Mouse (Mus musculus) midbrain, embryonic 10.5 days (tissue): ENCODE results near the gene Lrba. TPM values are rescaled to one million over a fixed set of nuclear protein-coding genes. Genes with fewer than 3 reads are reported as not detected.

Source experiments
- DNase-seq: peaks from one replicate; pipeline ENCODE4 v3.0.0-alpha.2; 2017; ENCODE audit warnings: low spot score
- H3K27ac ChIP-seq: fragments of 300-500 bp; sonication (generic); replicated peaks from 2 replicates; pipeline ENCODE4 v1.5.1; 2016; ENCODE audit warnings: mild to moderate bottlenecking
- H3K27me3 ChIP-seq: fragments of 300-500 bp; sonication (generic); 2 replicates; pipeline ENCODE4 v1.6.1; 2016; ENCODE audit warnings: low read depth, mild to moderate bottlenecking; ENCODE audit not compliant: poor library complexity, severe bottlenecking
- H3K36me3 ChIP-seq: fragments of 300-500 bp; sonication (generic); 2 replicates; pipeline ENCODE4 v1.6.1; 2016; ENCODE audit warnings: mild to moderate bottlenecking, moderate library complexity
- H3K4me1 ChIP-seq: fragments of 300-500 bp; sonication (generic); 2 replicates; pipeline ENCODE4 v1.6.1; 2016
- H3K4me3 ChIP-seq: fragments of 300-500 bp; sonication (generic); 2 replicates; pipeline ENCODE4 v1.5.1; 2016; ENCODE audit warnings: mild to moderate bottlenecking, moderate library complexity
- H3K9me3 ChIP-seq: fragments of 300-500 bp; sonication (generic); replicated peaks from 2 replicates; pipeline ENCODE4 v1.6.1; 2016; ENCODE audit warnings: mild to moderate bottlenecking
- WGBS: fragments of 180-500 bp; shearing (Covaris S2); methylation state at CpG from one replicate; pipeline ENCODE4 v1.1.7; 2016; 5-methylcytosine and 5-hydroxymethylcytosine counted together
- polyA plus RNA-seq: library from polyadenylated mRNA; unstranded; fragments of >200 nt; fragmentation: Nextera tagmentation; extraction: Ambion mirVana; gene quantifications from 2 replicates; pipeline ENCODE4 v1.2.1, GENCODE M21; 2016

The Lrba gene
- polyA plus RNA-seq, 1 experiment from 2014 or later: 3.6 TPM

GRCm38 (mm10) chr3:86689305-86689704 lies 464.8 kb downstream of the Lrba start:
- H3K4me3 ChIP-seq: peak overlapping the region; percentile 32
- H3K9me3 ChIP-seq: no peaks in the 10 kb centered on the region
- WGBS: 13% methylated on average over 7 of the region's 7 CpGs
- DNase-seq: peak; percentile 45
- H3K27me3 ChIP-seq: peaks cover 34% of the 10 kb centered on the region
- peaks cover 27% of the 10 kb centered on the region for H3K4me1 ChIP-seq
- H3K27ac ChIP-seq: peak overlapping the region; percentile 55
- no peaks in the 10 kb centered on the region for H3K36me3 ChIP-seq

GRCm38 (mm10) chr3:86692779-86693178 lies 468.3 kb downstream of the Lrba start:
- no peaks in the 10 kb centered on the region for H3K9me3 ChIP-seq
- no peaks in the 10 kb centered on the region for H3K36me3 ChIP-seq
- no peak for DNase-seq
- peaks cover 64% of the 10 kb centered on the region for H3K27me3 ChIP-seq
- no peak overlapping the region for H3K4me3 ChIP-seq
- H3K4me1 ChIP-seq: peaks cover 23% of the 10 kb centered on the region
- no peak overlapping the region for H3K27ac ChIP-seq

GRCm38 (mm10) chr3:86693553-86693952 lies 469.1 kb downstream of the Lrba start:
- Histone ChIP-seq H3K4me1 (peaks cover 19% of the 10 kb centered on the region), H3K36me3 (no peaks in the 10 kb centered on the region), H3K27me3 (peaks cover 71% of the 10 kb centered on the region), H3K4me3 (no peak overlapping the region), H3K9me3 (no peaks in the 10 kb centered on the region), H3K27ac (no peak overlapping the region)
- DNase-seq: no peak
- WGBS: 87% methylated on average over 7 of the region's 7 CpGs

- DNase-seq: no peak
- WGBS: 81% methylated on average over 2 of the region's 2 CpGs
- peaks cover 76% of the 10 kb centered on the region for H3K27me3 ChIP-seq
Observed at GRCm38 (mm10) chr3:86698947-86699346, 474.5 kb downstream of the Lrba start.

GRCm38 (mm10) chr3:86701163-86701563 lies 476.7 kb downstream of the Lrba start:
- peak; percentile 68 for DNase-seq
- Histone ChIP-seq H3K4me3 (peak overlapping the region; percentile 5; the same call in 1 of the 2 replicates), H3K36me3 (no peaks in the 10 kb centered on the region), H3K4me1 (peaks cover 58% of the 10 kb centered on the region), H3K27me3 (peaks cover 79% of the 10 kb centered on the region), H3K9me3 (no peaks in the 10 kb centered on the region), H3K27ac (peak overlapping the region; percentile 78)
- WGBS: 7% methylated on average over 1 of the region's 1 CpGs

More at GRCm38 (mm10) chr3:86698947-86699346, 474.5 kb downstream of the Lrba start:
- H3K4me3 ChIP-seq: no peak overlapping the region
- no peaks in the 10 kb centered on the region for H3K36me3 ChIP-seq
- no peak overlapping the region for H3K27ac ChIP-seq
- H3K9me3 ChIP-seq: no peaks in the 10 kb centered on the region
- H3K4me1 ChIP-seq: peaks cover 43% of the 10 kb centered on the region

- H3K36me3 ChIP-seq: no peaks in the 10 kb centered on the region
- H3K4me3 ChIP-seq: no peak overlapping the region
- no peak overlapping the region for H3K27ac ChIP-seq
- 52% methylated on average over 4 of the region's 4 CpGs for whole genome bisulfite sequencing
- DNase-seq: no peak
- no peaks in the 10 kb centered on the region for H3K9me3 ChIP-seq
- H3K27me3 ChIP-seq: peaks cover 42% of the 10 kb centered on the region
- H3K4me1 ChIP-seq: peaks cover 50% of the 10 kb centered on the region
Observed at GRCm38 (mm10) chr3:86709472-86709871, 485.0 kb downstream of the Lrba start.

GRCm38 (mm10) chr3:86711530-86711929 lies 487.1 kb downstream of the Lrba start:
- Histone ChIP-seq H3K27ac (no peak overlapping the region), H3K4me3 (no peak overlapping the region), H3K36me3 (no peaks in the 10 kb centered on the region), H3K27me3 (peaks cover 35% of the 10 kb centered on the region), H3K9me3 (no peaks in the 10 kb centered on the region), H3K4me1 (peaks cover 44% of the 10 kb centered on the region)
- WGBS: 65% methylated on average over 1 of the region's 1 CpGs
- no peak for DNase-seq

GRCm38 (mm10) chr3:86712758-86713157 lies 488.3 kb downstream of the Lrba start:
- no peak for DNase-seq
- Histone ChIP-seq H3K27me3 (peaks cover 25% of the 10 kb centered on the region), H3K36me3 (no peaks in the 10 kb centered on the region), H3K27ac (peak overlapping the region; percentile 63; the same call in 1 of the 2 replicates), H3K9me3 (no peaks in the 10 kb centered on the region), H3K4me1 (peaks cover 37% of the 10 kb centered on the region), H3K4me3 (no peak overlapping the region)
- WGBS: 33% methylated on average over 3 of the region's 3 CpGs

GRCm38 (mm10) chr3:86714446-86714845 lies 490.0 kb downstream of the Lrba start:
- peaks cover 21% of the 10 kb centered on the region for H3K27me3 ChIP-seq
- no peaks in the 10 kb centered on the region for H3K9me3 ChIP-seq
- H3K4me1 ChIP-seq: peaks cover 42% of the 10 kb centered on the region
- H3K27ac ChIP-seq: no peak overlapping the region
- H3K4me3 ChIP-seq: no peak overlapping the region
- WGBS: 75% methylated on average over 2 of the region's 2 CpGs
- DNase-seq: no peak
- no peaks in the 10 kb centered on the region for H3K36me3 ChIP-seq

- 44% methylated on average over 9 of the region's 9 CpGs for WGBS
Observed at GRCm38 (mm10) chr3:86723415-86724298, 499.2 kb downstream of the Lrba start.

GRCm38 (mm10) chr3:86725113-86725512 lies 500.6 kb downstream of the Lrba start:
- Histone ChIP-seq H3K4me1 (peaks cover 29% of the 10 kb centered on the region), H3K9me3 (no peaks in the 10 kb centered on the region), H3K27ac (no peak overlapping the region; the same call in 1 of the 2 replicates), H3K36me3 (no peaks in the 10 kb centered on the region), H3K27me3 (no peaks in the 10 kb centered on the region), H3K4me3 (no peak overlapping the region)
- DNase-seq: no peak
- WGBS: 71% methylated on average over 9 of the region's 9 CpGs

More at GRCm38 (mm10) chr3:86723415-86724298, 499.2 kb downstream of the Lrba start:
- no peak overlapping the region for H3K4me3 ChIP-seq
- H3K27me3 ChIP-seq: no peaks in the 10 kb centered on the region
- H3K9me3 ChIP-seq: no peaks in the 10 kb centered on the region
- no peaks in the 10 kb centered on the region for H3K36me3 ChIP-seq
- H3K27ac ChIP-seq: peak overlapping the region; percentile 42
- no peak for DNase-seq
- peaks cover 29% of the 10 kb centered on the region for H3K4me1 ChIP-seq

- WGBS: 84% methylated on average over 3 of the region's 3 CpGs
- Histone ChIP-seq H3K36me3 (0 out of 2 replicates have a peak, but pooled peaks cover 9% of the 10 kb centered on the region), H3K4me1 (no peaks in the 10 kb centered on the region; the same call in 1 of the 2 replicates), H3K27ac (no peak overlapping the region), H3K27me3 (no peaks in the 10 kb centered on the region), H3K9me3 (no peaks in the 10 kb centered on the region), H3K4me3 (no peak overlapping the region)
- DNase-seq: no peak
Observed at GRCm38 (mm10) chr3:86738831-86739230, 514.4 kb downstream of the Lrba start.

GRCm38 (mm10) chr3:86739745-86740144 lies 515.3 kb downstream of the Lrba start:
- Histone ChIP-seq H3K27ac (no peak overlapping the region), H3K27me3 (no peaks in the 10 kb centered on the region), H3K36me3 (0 out of 2 replicates have a peak, but pooled peaks cover 9% of the 10 kb centered on the region), H3K4me1 (no peaks in the 10 kb centered on the region; the same call in 1 of the 2 replicates), H3K4me3 (no peak overlapping the region), H3K9me3 (no peaks in the 10 kb centered on the region)
- WGBS: 85% methylated on average over 4 of the region's 4 CpGs
- DNase-seq: no peak
